Mouse (Mus musculus): Measurements from ENCODE around the gene Paqr7. TPM values are rescaled to one million over a fixed set of nuclear protein-coding genes. Genes with fewer than 3 reads are reported as not detected.

Gene Paqr7
- polyA plus RNA-seq, 1 experiment: 146 TPM

DNA sequence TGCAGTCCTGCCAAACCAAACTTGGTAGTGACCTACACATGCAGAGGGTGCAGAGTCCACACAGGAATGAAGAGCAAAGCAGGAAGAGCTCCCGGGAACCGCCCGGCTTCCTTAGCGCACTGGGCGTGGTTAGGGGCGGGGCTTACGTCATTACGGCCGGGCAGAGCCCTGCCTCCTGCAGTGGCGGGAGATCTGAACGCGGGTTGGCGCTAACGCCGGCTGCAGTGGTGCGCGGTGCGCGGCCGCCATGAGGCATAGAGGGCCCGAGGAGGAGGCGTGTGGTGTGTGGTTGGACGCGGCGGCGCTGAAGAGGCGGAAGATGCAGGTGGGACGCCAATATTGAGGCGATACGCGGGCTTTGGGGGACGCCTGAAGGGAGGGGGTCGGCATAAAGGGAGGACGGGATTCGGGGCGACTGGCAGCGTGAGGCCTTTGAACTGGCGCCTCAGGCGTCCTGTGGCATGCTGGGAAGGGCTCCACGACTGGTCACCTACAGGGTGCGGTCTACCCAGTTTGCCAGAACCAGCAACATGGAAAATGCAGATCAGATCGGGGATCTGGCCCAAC is 14.4 kb downstream of the Paqr7 start, which contains the start of gene Aunip:
Gene Aunip, plus strand, starts transcription at position 155 of the 567 bp plus-strand sequence.
- Histone ChIP-seq H3K4me3 (replicated peaks; ENCODE audit: extremely low read depth, low read depth, low read length) (peak within 1 kb of the TSS; percentile 52), H3K4me1 (ENCODE audit: control insufficient read depth, insufficient read depth, low read length) (peaks cover 4% of the 10 kb centered on the region)
- under 1% methylated on average over 42 of the region's 42 CpGs for WGBS
- peak; percentile 83 for DNase-seq
- peak; percentile 64; the same call in 1 of the 2 replicates for TF ChIP-seq POLR2A (IDR thresholded peaks at IDR 0.05; ENCODE audit: borderline replicate concordance, extremely low read depth, low read depth, low read length)
- TF ChIP-seq CTCF (IDR thresholded peaks at IDR 0.05; ENCODE audit: insufficient read depth, low read length): no peak

GRCm38 (mm10) chr4:134511730-134512129 is 15.2 kb downstream of the Paqr7 start:
- H3K4me3 ChIP-seq (replicated peaks; ENCODE audit: extremely low read depth, low read depth, low read length): no peak overlapping the region
- peaks cover 4% of the 10 kb centered on the region for H3K4me1 ChIP-seq (ENCODE audit: control insufficient read depth, insufficient read depth, low read length)
- no peak for DNase-seq
- TF ChIP-seq CTCF (IDR thresholded peaks at IDR 0.05; ENCODE audit: insufficient read depth, low read length): no peak
- TF ChIP-seq POLR2A (IDR thresholded peaks at IDR 0.05; ENCODE audit: borderline replicate concordance, extremely low read depth, low read depth, low read length): no peak
- WGBS: 46% methylated on average over 6 of the region's 6 CpGs

- no peak overlapping the region for H3K4me3 ChIP-seq (replicated peaks; ENCODE audit: extremely low read depth, low read depth, low read length)
Observed at GRCm38 (mm10) chr4:134512798-134513197, 16.3 kb downstream of the Paqr7 start.

DNA sequence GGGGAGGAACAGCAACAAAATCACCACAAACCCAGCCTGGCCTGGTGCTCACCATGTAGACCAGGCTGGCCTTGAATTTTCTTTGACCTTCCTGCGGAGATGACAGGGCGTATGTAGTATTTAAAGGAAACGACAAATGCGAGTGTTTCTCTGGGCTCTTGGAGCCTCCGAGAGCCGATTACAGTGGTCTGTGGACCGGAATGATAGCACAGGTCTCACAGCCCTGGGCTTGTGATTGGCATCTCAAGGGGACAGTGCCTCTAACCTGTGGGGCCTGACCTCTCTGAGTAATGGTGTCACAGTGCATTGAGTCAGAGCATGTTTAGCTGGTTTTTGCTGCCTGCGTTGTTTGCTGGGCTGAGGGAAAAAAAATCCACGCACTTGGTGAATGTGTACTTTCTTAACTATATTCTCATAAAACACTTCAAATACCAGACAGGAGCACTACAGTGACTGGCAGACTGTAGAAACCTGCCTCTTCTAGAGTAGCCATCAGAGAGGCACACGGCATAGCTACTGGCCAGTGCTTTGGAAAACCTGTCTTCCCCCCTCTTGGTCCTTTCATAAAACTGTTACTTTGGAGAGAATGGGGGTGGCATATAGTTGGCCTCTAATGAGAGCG is 17.9 kb downstream of the Paqr7 start:
- DNase-seq: no peak
- Histone ChIP-seq H3K4me3 (replicated peaks; ENCODE audit: extremely low read depth, low read depth, low read length) (no peak overlapping the region), H3K4me1 (ENCODE audit: control insufficient read depth, insufficient read depth, low read length) (peaks cover 4% of the 10 kb centered on the region)
- WGBS: 72% methylated on average over 11 of the region's 11 CpGs
- TF ChIP-seq POLR2A (IDR thresholded peaks at IDR 0.05; ENCODE audit: borderline replicate concordance, extremely low read depth, low read depth, low read length): no peak
- no peak for TF ChIP-seq CTCF (IDR thresholded peaks at IDR 0.05; ENCODE audit: insufficient read depth, low read length)

More at GRCm38 (mm10) chr4:134512798-134513197, 16.3 kb downstream of the Paqr7 start:
- DNase-seq: peak; percentile 35
- WGBS: 10% methylated on average over 15 of the region's 15 CpGs
- peaks cover 4% of the 10 kb centered on the region for H3K4me1 ChIP-seq (ENCODE audit: control insufficient read depth, insufficient read depth, low read length)
- TF ChIP-seq POLR2A (IDR thresholded peaks at IDR 0.05; ENCODE audit: borderline replicate concordance, extremely low read depth, low read depth, low read length) (no peak), CTCF (IDR thresholded peaks at IDR 0.05; ENCODE audit: insufficient read depth, low read length) (peak; percentile 61)

DNA sequence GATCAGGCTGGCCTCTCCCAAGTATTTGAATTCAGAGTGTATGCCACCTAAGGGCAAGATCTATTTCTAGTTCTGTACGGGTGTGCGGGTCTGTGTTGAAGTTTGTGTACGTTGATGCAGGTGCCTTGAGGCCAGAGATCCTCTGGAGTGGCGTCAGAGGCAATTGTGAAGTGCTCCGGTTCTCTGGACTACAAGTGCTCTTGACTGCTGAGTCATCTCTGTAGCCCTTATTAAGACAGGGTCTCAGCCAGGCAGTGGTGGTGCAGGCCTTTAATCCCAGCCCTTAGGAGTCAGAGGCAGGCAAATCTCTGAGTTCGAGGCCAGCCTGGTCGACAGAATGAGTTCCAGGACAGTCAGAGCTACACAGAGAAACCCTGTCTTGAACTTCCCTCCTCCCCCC is 19.1 kb downstream of the Paqr7 start:
- DNase-seq: peak; percentile 34
- H3K4me3 ChIP-seq (replicated peaks; ENCODE audit: extremely low read depth, low read depth, low read length): no peak overlapping the region
- 62% methylated on average over 7 of the region's 7 CpGs for WGBS
- peaks cover 4% of the 10 kb centered on the region for H3K4me1 ChIP-seq (ENCODE audit: control insufficient read depth, insufficient read depth, low read length)
- TF ChIP-seq POLR2A (IDR thresholded peaks at IDR 0.05; ENCODE audit: borderline replicate concordance, extremely low read depth, low read depth, low read length) (no peak), CTCF (IDR thresholded peaks at IDR 0.05; ENCODE audit: insufficient read depth, low read length) (no peak)

- DNase-seq: no peak
- WGBS: 55% methylated on average over 8 of the region's 8 CpGs
- no peak overlapping the region for H3K4me3 ChIP-seq (replicated peaks; ENCODE audit: extremely low read depth, low read depth, low read length)
- H3K4me1 ChIP-seq (ENCODE audit: control insufficient read depth, insufficient read depth, low read length): no peaks in the 10 kb centered on the region
- TF ChIP-seq POLR2A (IDR thresholded peaks at IDR 0.05; ENCODE audit: borderline replicate concordance, extremely low read depth, low read depth, low read length) (no peak), CTCF (IDR thresholded peaks at IDR 0.05; ENCODE audit: insufficient read depth, low read length) (no peak)
Observed at GRCm38 (mm10) chr4:134516981-134517380, 20.5 kb downstream of the Paqr7 start.

- WGBS: 84% methylated on average over 10 of the region's 10 CpGs
- Histone ChIP-seq H3K4me1 (ENCODE audit: control insufficient read depth, insufficient read depth, low read length) (no peaks in the 10 kb centered on the region), H3K4me3 (replicated peaks; ENCODE audit: extremely low read depth, low read depth, low read length) (no peak overlapping the region)
- DNase-seq: no peak
- TF ChIP-seq POLR2A (IDR thresholded peaks at IDR 0.05; ENCODE audit: borderline replicate concordance, extremely low read depth, low read depth, low read length) (no peak), CTCF (IDR thresholded peaks at IDR 0.05; ENCODE audit: insufficient read depth, low read length) (no peak)
Observed at GRCm38 (mm10) chr4:134517719-134518118, 21.2 kb downstream of the Paqr7 start.

DNA sequence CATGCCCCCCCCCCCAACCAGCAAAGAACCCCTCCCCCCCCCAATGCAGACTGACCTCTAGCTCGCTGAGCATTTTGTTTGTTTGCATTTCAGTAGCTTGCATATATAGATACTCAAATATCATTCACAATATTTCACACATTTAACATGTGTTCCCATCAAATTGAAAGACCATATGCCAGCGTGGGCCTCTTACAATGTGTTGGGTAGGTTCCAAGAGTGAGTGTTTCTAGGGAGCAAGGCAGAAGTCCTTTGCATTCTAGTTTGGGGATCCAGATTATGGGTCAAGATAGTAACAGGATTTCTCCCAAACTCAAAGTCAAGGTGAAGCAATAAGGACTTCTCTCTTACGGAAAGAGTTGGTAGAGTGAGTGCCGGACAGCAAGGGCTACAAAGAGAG is 22.0 kb downstream of the Paqr7 start:
- DNase-seq: no peak
- TF ChIP-seq POLR2A (IDR thresholded peaks at IDR 0.05; ENCODE audit: borderline replicate concordance, extremely low read depth, low read depth, low read length) (no peak), CTCF (IDR thresholded peaks at IDR 0.05; ENCODE audit: insufficient read depth, low read length) (no peak)
- Histone ChIP-seq H3K4me3 (replicated peaks; ENCODE audit: extremely low read depth, low read depth, low read length) (no peak overlapping the region), H3K4me1 (ENCODE audit: control insufficient read depth, insufficient read depth, low read length) (no peaks in the 10 kb centered on the region)
- WGBS: 82% methylated on average over 4 of the region's 4 CpGs

DNA sequence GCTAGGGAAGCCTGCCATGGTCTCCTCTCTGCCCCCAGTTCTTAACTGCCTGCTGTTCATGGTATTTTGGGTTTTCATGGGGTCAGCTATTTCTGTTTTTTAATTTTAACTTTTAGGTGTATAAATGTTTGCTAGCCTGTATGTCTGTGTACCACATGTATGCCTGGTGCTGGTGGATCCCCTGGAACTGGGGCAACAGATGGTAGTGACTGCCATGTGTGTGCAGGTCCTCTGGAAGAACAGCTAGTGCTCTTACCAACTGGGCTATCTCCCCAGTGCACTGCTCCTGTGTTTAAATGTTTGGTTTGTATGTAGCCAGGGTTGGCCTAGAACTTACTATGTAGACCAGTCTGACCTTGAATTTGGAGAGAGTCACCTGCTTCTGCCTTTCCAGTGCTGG is 22.8 kb downstream of the Paqr7 start:
- H3K4me3 ChIP-seq (replicated peaks; ENCODE audit: extremely low read depth, low read depth, low read length): no peak overlapping the region
- TF ChIP-seq CTCF (IDR thresholded peaks at IDR 0.05; ENCODE audit: insufficient read depth, low read length) (no peak), POLR2A (IDR thresholded peaks at IDR 0.05; ENCODE audit: borderline replicate concordance, extremely low read depth, low read depth, low read length) (no peak)
- DNase-seq: no peak
- H3K4me1 ChIP-seq (ENCODE audit: control insufficient read depth, insufficient read depth, low read length): no peaks in the 10 kb centered on the region

- no peak for TF ChIP-seq CTCF (IDR thresholded peaks at IDR 0.05; ENCODE audit: insufficient read depth, low read length)
- no peak for TF ChIP-seq POLR2A (IDR thresholded peaks at IDR 0.05; ENCODE audit: borderline replicate concordance, extremely low read depth, low read depth, low read length)
- DNase-seq: no peak
- WGBS: 79% methylated on average over 4 of the region's 4 CpGs
- no peaks in the 10 kb centered on the region for H3K4me1 ChIP-seq (ENCODE audit: control insufficient read depth, insufficient read depth, low read length)
- H3K4me3 ChIP-seq (replicated peaks; ENCODE audit: extremely low read depth, low read depth, low read length): no peak overlapping the region
Observed at GRCm38 (mm10) chr4:134523447-134523846, 26.9 kb downstream of the Paqr7 start.

Data from lung, adult 2 months (tissue).